ENCODE assay signal across 8 mouse cellular contexts in genomic region chr17:29759963-29760362, GRCm38 (mm10). TPM values are rescaled to one million over a fixed set of nuclear protein-coding genes. Genes with fewer than 3 reads are reported as not detected.
DNase-seq lines count a peak whose midpoint lies in the region; ATAC-seq lines count a peak whose summit lies in the region.

No protein-coding gene starts in this region.

- ATAC-seq in lung, embryonic 15.5 days (ENCODE audit: borderline replicate concordance, extremely low read depth, low FRiP score, low TSS enrichment) = no peak
- no peak for ATAC-seq in heart, embryonic 14.5 days (ENCODE audit: insufficient number of reproducible peaks, insufficient read depth, low FRiP score, low read depth)
- ATAC-seq in neural tube, embryonic 14.5 days (ENCODE audit: low read depth) = 0 out of 2 replicates have a peak, but pooled peaks have one; percentile 42
- no peak for ATAC-seq in megakaryocyte, adult 5-6 weeks (ENCODE audit: poor library complexity, severe bottlenecking)

- H3K27me3 ChIP-seq in lung, embryonic 15.5 days = no peaks in the 10 kb centered on the region
- no peaks in the 10 kb centered on the region for H3K27me3 ChIP-seq in heart, embryonic 14.5 days (ENCODE audit: control insufficient read depth, insufficient read depth, low read length)
- no peaks in the 10 kb centered on the region for H3K27me3 ChIP-seq in neural tube, embryonic 14.5 days (ENCODE audit: control insufficient read depth, insufficient read depth, low read length)

- 0 out of 2 replicates have a peak overlapping the region, but pooled peaks have one; percentile 4 for H3K27ac ChIP-seq in lung, embryonic 15.5 days
- peak overlapping the region; percentile 35 to 61 for H3K27ac ChIP-seq in heart, embryonic 14.5 days (replicated peaks in 1 of 2; ENCODE audit: control insufficient read depth in 1 of 2, insufficient read depth in 1 of 2, low read depth in 2 of 2, low read length in 2 of 2)
- H3K27ac ChIP-seq in neural tube, embryonic 14.5 days (ENCODE audit: low read depth, low read length) = peak overlapping the region; percentile 3; the same call in 1 of the 2 replicates

- H3K9me3 ChIP-seq in lung, embryonic 15.5 days = no peaks in the 10 kb centered on the region
- no peaks in the 10 kb centered on the region; the same call in 1 of the 2 replicates for H3K9me3 ChIP-seq in heart, embryonic 14.5 days (ENCODE audit: control insufficient read depth, low read length)
- no peaks in the 10 kb centered on the region for H3K9me3 ChIP-seq in neural tube, embryonic 14.5 days (ENCODE audit: control insufficient read depth, low read length)

- no peak overlapping the region for H3K9ac ChIP-seq in lung, embryonic 15.5 days
- H3K9ac ChIP-seq in heart, embryonic 14.5 days (ENCODE audit: low read length) = no peak overlapping the region; the same call in 1 of the 2 replicates
- no peak overlapping the region for H3K9ac ChIP-seq in neural tube, embryonic 14.5 days (replicated peaks; ENCODE audit: low read depth, low read length)

- 74% methylated on average over 19 of the region's 19 CpGs for WGBS in lung, embryonic 15.5 days
- 40% methylated on average over 19 of the region's 19 CpGs for WGBS in heart, embryonic 14.5 days
- WGBS in neural tube, embryonic 14.5 days = 28% methylated on average over 19 of the region's 19 CpGs

- peaks cover 7% of the 10 kb centered on the region; the same call in 1 of the 2 replicates for H3K4me1 ChIP-seq in lung, embryonic 15.5 days
- H3K4me1 ChIP-seq in heart, embryonic 14.5 days (ENCODE audit: control insufficient read depth in 2 of 2, insufficient read depth in 2 of 2, low read length in 2 of 2) = peaks cover 2 to 4% of the 10 kb centered on the region in 2 experiments; a peak in 2 of 4 replicates
- H3K4me1 ChIP-seq in neural tube, embryonic 14.5 days (ENCODE audit: control insufficient read depth, insufficient read depth, low read length) = peaks cover 10% of the 10 kb centered on the region

- no peak overlapping the region for H3K4me2 ChIP-seq in lung, embryonic 15.5 days
- H3K4me2 ChIP-seq in heart, embryonic 14.5 days (ENCODE audit: low read length) = peak overlapping the region; percentile 47
- H3K4me2 ChIP-seq in neural tube, embryonic 14.5 days (ENCODE audit: low read depth, low read length) = no peak overlapping the region

- H3K36me3 ChIP-seq in lung, embryonic 15.5 days = no peaks in the 10 kb centered on the region
- no peaks in the 10 kb centered on the region for H3K36me3 ChIP-seq in heart, embryonic 14.5 days (ENCODE audit: control insufficient read depth, insufficient read depth, low read length)
- no peaks in the 10 kb centered on the region for H3K36me3 ChIP-seq in neural tube, embryonic 14.5 days (ENCODE audit: control insufficient read depth, insufficient read depth, low read length)

- H3K4me3 ChIP-seq in lung, embryonic 15.5 days = no peak overlapping the region
- no peak overlapping the region for H3K4me3 ChIP-seq in heart, embryonic 14.5 days (ENCODE audit: control insufficient read depth in 1 of 2, insufficient read depth in 1 of 2, low read depth in 1 of 2, low read length in 2 of 2)
- H3K4me3 ChIP-seq in neural tube, embryonic 14.5 days (ENCODE audit: low read depth, low read length) = no peak overlapping the region

- peak; percentile 37 to 40 for DNase-seq in cerebellum, postnatal 10 days
- no peak for DNase-seq in cerebellum, adult 8-10 months
- no peak for DNase-seq in lung, postnatal 25 days (ENCODE audit: low spot score)
- DNase-seq in natural killer cell, adult 2 months (ENCODE audit: low spot score in 2 of 2) = no peak

RNA-seq across cellular contexts. Expression of gene Ccdc167, which starts 43.1 kb away (rescaled TPM):
- polyA plus RNA-seq in lung, embryonic 15.5 days (2015; fragmentation: Nextera tagmentation; extraction: Ambion mirVana) = 14.3 and 14.6 TPM in 2 replicates
- polyA plus RNA-seq in heart, embryonic 14.5 days (2014; fragmentation: Nextera tagmentation; extraction: Ambion mirVana) = 17.8 and 19.5 TPM in 2 replicates
- 9.3 and 12.9 TPM in 2 replicates for polyA plus RNA-seq in neural tube, embryonic 14.5 days (2014; fragmentation: Nextera tagmentation; extraction: Ambion mirVana)
- total RNA-seq in megakaryocyte, adult 5-6 weeks (2015) = 14.0 and 17.2 TPM in 2 replicates
- total RNA-seq in megakaryocyte, adult 5-6 weeks (2017) = 8.9 and 11.5 TPM in 2 replicates

Comparison
In these comparisons a context has a peak if more than half of its experiments do, and no peak if none do; other contexts are left out.
1. DNase-seq: peak in cerebellum, postnatal 10 days (2 of 2); none in cerebellum, adult 8-10 months (single experiment), lung, postnatal 25 days (single experiment) and natural killer cell, adult 2 months (0 of 2).
2. Peak in every context shown above with its lines, with median percentiles within 50 percentile points of each other: H3K27ac ChIP-seq.